Mouse (Mus musculus): ENCODE measurements around the gene Ccdc62. TPM values are rescaled to one million over a fixed set of nuclear protein-coding genes. Genes with fewer than 3 reads are reported as not detected.

The Ccdc62 gene
- polyA plus RNA-seq, 1 experiment from 2014 or later: 7.8 TPM

GRCm38 (mm10) chr5:124016291-124016821, 85.9 kb downstream of the Ccdc62 start:
- Histone ChIP-seq H3K4me1 (peaks cover 47% of the 10 kb centered on the region), H3K27ac (no peak overlapping the region), H3K9ac (no peak overlapping the region), H3K36me3 (no peaks in the 10 kb centered on the region), H3K4me3 (no peak overlapping the region), H3K4me2 (replicated peaks) (no peak overlapping the region), H3K27me3 (no peaks in the 10 kb centered on the region), H3K9me3 (no peaks in the 10 kb centered on the region)
- no peak for ATAC-seq (ENCODE audit: insufficient number of reproducible peaks, insufficient read depth, low FRiP score, low TSS enrichment)
- 89% methylated on average over 7 of the region's 7 CpGs for WGBS

GRCm38 (mm10) chr5:124017941-124018340, 87.5 kb downstream of the Ccdc62 start:
- WGBS: 88% methylated on average over 9 of the region's 9 CpGs
- Histone ChIP-seq H3K36me3 (0 out of 2 replicates have a peak, but pooled peaks cover 4% of the 10 kb centered on the region), H3K4me3 (no peak overlapping the region), H3K9ac (no peak overlapping the region), H3K4me2 (replicated peaks) (no peak overlapping the region), H3K9me3 (no peaks in the 10 kb centered on the region), H3K4me1 (peaks cover 34% of the 10 kb centered on the region), H3K27ac (no peak overlapping the region), H3K27me3 (no peaks in the 10 kb centered on the region)
- ATAC-seq (ENCODE audit: insufficient number of reproducible peaks, insufficient read depth, low FRiP score, low TSS enrichment): no peak

- WGBS: 87% methylated on average over 9 of the region's 9 CpGs
- Histone ChIP-seq H3K4me1 (peaks cover 30% of the 10 kb centered on the region), H3K36me3 (0 out of 2 replicates have a peak, but pooled peaks cover 4% of the 10 kb centered on the region), H3K4me3 (no peak overlapping the region), H3K9me3 (no peaks in the 10 kb centered on the region), H3K9ac (no peak overlapping the region), H3K27ac (no peak overlapping the region), H3K27me3 (no peaks in the 10 kb centered on the region), H3K4me2 (replicated peaks) (no peak overlapping the region)
- ATAC-seq (ENCODE audit: insufficient number of reproducible peaks, insufficient read depth, low FRiP score, low TSS enrichment): no peak
Measured at GRCm38 (mm10) chr5:124018651-124019050, 88.2 kb downstream of the Ccdc62 start.

Small RNA genes within 50 kb of the gene (microRNA-seq; reads per million reads assigned to microRNA genes)
- gene Mir7032: not detected

Other genes with a start within 250 kb of the Ccdc62 start
- gene Clip1, start 246.1 kb upstream of the Ccdc62 start, polyA plus RNA-seq (2016; fragmentation: Nextera tagmentation; extraction: Ambion mirVana): 50.6 and 53.2 TPM in 2 replicates
- gene Zcchc8, start 209.6 kb upstream of the Ccdc62 start, polyA plus RNA-seq (2016; fragmentation: Nextera tagmentation; extraction: Ambion mirVana): 90.7 and 98.4 TPM in 2 replicates
- 161 and 164 TPM in 2 replicates for gene Rsrc2, start 181.3 kb upstream of the Ccdc62 start, polyA plus RNA-seq (2016; fragmentation: Nextera tagmentation; extraction: Ambion mirVana)
- 40.9 and 41.2 TPM in 2 replicates for gene Kntc1, start 181.0 kb upstream of the Ccdc62 start, polyA plus RNA-seq (2016; fragmentation: Nextera tagmentation; extraction: Ambion mirVana)
- 0.11 and 0.19 TPM in 2 replicates for gene Hcar2, start 65.2 kb upstream of the Ccdc62 start, polyA plus RNA-seq (2016; fragmentation: Nextera tagmentation; extraction: Ambion mirVana)
- 0.24 and 0.26 TPM in 2 replicates for gene Hcar1, start 50.7 kb upstream of the Ccdc62 start, polyA plus RNA-seq (2016; fragmentation: Nextera tagmentation; extraction: Ambion mirVana)
- 162 and 169 TPM in 2 replicates for gene Denr, start 23.5 kb upstream of the Ccdc62 start, polyA plus RNA-seq (2016; fragmentation: Nextera tagmentation; extraction: Ambion mirVana)
- gene Gm43518, start 3.3 kb upstream of the Ccdc62 start, polyA plus RNA-seq (2016; fragmentation: Nextera tagmentation; extraction: Ambion mirVana): 2.8 and 5.4 TPM in 2 replicates
- 10.0 and 11.4 TPM in 2 replicates for gene Hip1r, start 42.9 kb downstream of the Ccdc62 start, polyA plus RNA-seq (2016; fragmentation: Nextera tagmentation; extraction: Ambion mirVana)
- 42.5 and 42.8 TPM in 2 replicates for gene Vps37b, start 101.6 kb downstream of the Ccdc62 start, polyA plus RNA-seq (2016; fragmentation: Nextera tagmentation; extraction: Ambion mirVana)
- 1.3 and 1.9 TPM in 2 replicates for gene Abcb9, start 165.1 kb downstream of the Ccdc62 start, polyA plus RNA-seq (2016; fragmentation: Nextera tagmentation; extraction: Ambion mirVana)
- gene Ogfod2, start 181.6 kb downstream of the Ccdc62 start, polyA plus RNA-seq (2016; fragmentation: Nextera tagmentation; extraction: Ambion mirVana): 19.2 and 21.0 TPM in 2 replicates
- 113 and 122 TPM in 2 replicates for gene Arl6ip4, start 185.4 kb downstream of the Ccdc62 start, polyA plus RNA-seq (2016; fragmentation: Nextera tagmentation; extraction: Ambion mirVana)